Mouse (Mus musculus) forebrain, postnatal 0 days (tissue): ENCODE measurements around the gene Spon2. TPM values are rescaled to one million over a fixed set of nuclear protein-coding genes. Genes with fewer than 3 reads are reported as not detected.

Source experiments
- ATAC-seq: fragments of 200-750 bp; cut with Nextera tagmentation; 2 replicates; pipeline ENCODE4 v1.8.0; 2017; ENCODE audit warnings: mild to moderate bottlenecking, moderate library complexity
- DNase-seq: peaks from one replicate; pipeline ENCODE4 v3.0.0-alpha.2; 2015
- H3K27ac ChIP-seq: fragments of 300-500 bp; sonication (generic); 2 replicates; pipeline ENCODE4 v1.5.1; 2014; ENCODE audit warnings: low read depth, mild to moderate bottlenecking, antibody characterized with exemption, low read length, moderate library complexity, mixed read lengths
- H3K27me3 ChIP-seq: fragments of 300-500 bp; sonication (generic); 2 replicates; pipeline ENCODE4 v1.6.1; 2014; ENCODE audit warnings: mild to moderate bottlenecking, low read length, mixed read lengths; ENCODE audit not compliant: insufficient read depth
- H3K36me3 ChIP-seq: fragments of 300-500 bp; sonication (generic); 2 replicates; pipeline ENCODE4 v1.6.1; 2014; ENCODE audit warnings: mild to moderate bottlenecking, moderate library complexity; ENCODE audit not compliant: insufficient read depth
- H3K4me1 ChIP-seq: fragments of 300-500 bp; sonication (generic); 2 replicates; pipeline ENCODE4 v1.6.1; 2014; ENCODE audit warnings: antibody characterized with exemption; ENCODE audit not compliant: insufficient read depth
- H3K4me2 ChIP-seq: fragments of 300-500 bp; sonication (generic); 2 replicates; pipeline ENCODE4 v1.6.1; 2014; ENCODE audit warnings: low read depth, mild to moderate bottlenecking, moderate library complexity
- H3K4me3 ChIP-seq: fragments of 300-500 bp; sonication (generic); 2 replicates; pipeline ENCODE4 v1.5.1; 2014; ENCODE audit warnings: low read depth, low read length, mixed read lengths
- H3K9ac ChIP-seq: fragments of 300-500 bp; sonication (generic); 2 replicates; pipeline ENCODE4 v1.6.1; 2014; ENCODE audit warnings: mild to moderate bottlenecking
- H3K9me3 ChIP-seq: fragments of 300-500 bp; sonication (generic); 2 replicates; pipeline ENCODE4 v1.6.1; 2016; ENCODE audit warnings: low read length
- CTCF ChIP-seq: sonication (generic); IDR thresholded peaks from 2 replicates; pipeline ENCODE4 v1.5.1; 2016; ENCODE audit warnings: antibody characterized with exemption, control low read depth, low read depth
- WGBS: fragments of 180-500 bp; shearing (Covaris S2); extraction: QIAGEN DNeasy Blood & Tissue Kit; methylation state at CpG from one replicate; pipeline ENCODE4 v1.1.7; 2014; 5-methylcytosine and 5-hydroxymethylcytosine counted together
- polyA plus RNA-seq: library from polyadenylated mRNA; unstranded; fragments of >200 nt; fragmentation: Nextera tagmentation; extraction: Ambion mirVana; gene quantifications from 2 replicates; pipeline ENCODE4 v1.2.1, GENCODE M21; 2015
- total RNA-seq: library from RNA; depleted of rRNA; stranded (reverse); fragments of >200 nt; gene quantifications from 2 replicates; pipeline ENCODE4 v1.2.3, GENCODE M21; 2014

The Spon2 gene
- total and polyA plus RNA-seq, 2 experiments from 2014 or later = 2.3 to 4.3 TPM

GRCm38 (mm10) chr5:33239111-33239714, 21.0 kb upstream of the Spon2 start:
- no peaks in the 10 kb centered on the region for H3K27me3 ChIP-seq
- no peak overlapping the region for H3K27ac ChIP-seq
- ATAC-seq = no peak
- H3K9me3 ChIP-seq = no peaks in the 10 kb centered on the region
- H3K36me3 ChIP-seq = peaks cover 24% of the 10 kb centered on the region
- H3K4me3 ChIP-seq = no peak overlapping the region
- no peak overlapping the region for H3K4me2 ChIP-seq
- no peaks in the 10 kb centered on the region for H3K4me1 ChIP-seq
- H3K9ac ChIP-seq = no peak overlapping the region
- DNase-seq = no peak
- TF ChIP-seq CTCF = no peak
- 80% methylated on average over 3 of the region's 3 CpGs for WGBS

- ATAC-seq (no peak), DNase-seq (no peak)
- H3K4me1 ChIP-seq = no peaks in the 10 kb centered on the region
- H3K9me3 ChIP-seq = no peaks in the 10 kb centered on the region
- 76% methylated on average over 3 of the region's 3 CpGs for WGBS
- no peak for TF ChIP-seq CTCF
- no peak overlapping the region for H3K4me2 ChIP-seq
- H3K9ac ChIP-seq = no peak overlapping the region
- H3K4me3 ChIP-seq = no peak overlapping the region
- no peak overlapping the region for H3K27ac ChIP-seq
- H3K27me3 ChIP-seq = no peaks in the 10 kb centered on the region
- peaks cover 16% of the 10 kb centered on the region; the same call in 1 of the 2 replicates for H3K36me3 ChIP-seq
Measured at GRCm38 (mm10) chr5:33238256-33238645, 20.0 kb upstream of the Spon2 start.

- ATAC-seq (no peak), DNase-seq (no peak)
- Histone ChIP-seq H3K9ac (no peak overlapping the region), H3K36me3 (peaks cover 11% of the 10 kb centered on the region; the same call in 1 of the 2 replicates), H3K9me3 (no peaks in the 10 kb centered on the region), H3K4me2 (no peak overlapping the region), H3K4me3 (no peak overlapping the region), H3K27me3 (no peaks in the 10 kb centered on the region), H3K27ac (no peak overlapping the region), H3K4me1 (no peaks in the 10 kb centered on the region)
- TF ChIP-seq CTCF = no peak
- 94% methylated on average over 11 of the region's 11 CpGs for WGBS
Measured at GRCm38 (mm10) chr5:33237600-33238255, 19.5 kb upstream of the Spon2 start.

- ATAC-seq = no peak
- no peaks in the 10 kb centered on the region for H3K27me3 ChIP-seq
- H3K4me2 ChIP-seq = no peak overlapping the region
- no peaks in the 10 kb centered on the region for H3K36me3 ChIP-seq
- 67% methylated on average over 13 of the region's 13 CpGs for WGBS
- DNase-seq = no peak
- H3K9me3 ChIP-seq = no peaks in the 10 kb centered on the region
- no peak overlapping the region for H3K4me3 ChIP-seq
- no peak overlapping the region for H3K27ac ChIP-seq
- peaks cover 4% of the 10 kb centered on the region; the same call in 1 of the 2 replicates for H3K4me1 ChIP-seq
- H3K9ac ChIP-seq = no peak overlapping the region
- TF ChIP-seq CTCF = no peak
Measured at GRCm38 (mm10) chr5:33234391-33235031, 16.3 kb upstream of the Spon2 start.

GRCm38 (mm10) chr5:33232791-33233190, 14.5 kb upstream of the Spon2 start:
- Histone ChIP-seq H3K27me3 (no peaks in the 10 kb centered on the region), H3K9me3 (no peaks in the 10 kb centered on the region), H3K36me3 (no peaks in the 10 kb centered on the region), H3K4me2 (no peak overlapping the region), H3K27ac (no peak overlapping the region), H3K4me3 (no peak overlapping the region), H3K9ac (no peak overlapping the region), H3K4me1 (peaks cover 4% of the 10 kb centered on the region; the same call in 1 of the 2 replicates)
- DNase-seq = no peak
- WGBS = 80% methylated on average over 5 of the region's 5 CpGs
- ATAC-seq = no peak
- no peak for TF ChIP-seq CTCF

- Histone ChIP-seq H3K4me2 (no peak overlapping the region), H3K27ac (no peak overlapping the region), H3K4me1 (peaks cover 4% of the 10 kb centered on the region; the same call in 1 of the 2 replicates), H3K4me3 (no peak overlapping the region), H3K9me3 (no peaks in the 10 kb centered on the region), H3K36me3 (no peaks in the 10 kb centered on the region), H3K27me3 (no peaks in the 10 kb centered on the region), H3K9ac (no peak overlapping the region)
- 22% methylated on average over 5 of the region's 5 CpGs for WGBS
- DNase-seq (peak; percentile 21), ATAC-seq (peak; percentile 53)
- no peak for TF ChIP-seq CTCF
Measured at GRCm38 (mm10) chr5:33230285-33230684, 12.0 kb upstream of the Spon2 start.

- DNase-seq (no peak), ATAC-seq (peak; percentile 27; the same call in 1 of the 2 replicates)
- 55% methylated on average over 5 of the region's 5 CpGs for whole genome bisulfite sequencing
- Histone ChIP-seq H3K4me1 (peaks cover 4% of the 10 kb centered on the region; the same call in 1 of the 2 replicates), H3K9ac (no peak overlapping the region), H3K4me3 (no peak overlapping the region), H3K27me3 (no peaks in the 10 kb centered on the region), H3K4me2 (no peak overlapping the region), H3K9me3 (no peaks in the 10 kb centered on the region), H3K27ac (no peak overlapping the region), H3K36me3 (no peaks in the 10 kb centered on the region)
- no peak for TF ChIP-seq CTCF
Measured at GRCm38 (mm10) chr5:33228428-33228827, 10.2 kb upstream of the Spon2 start.
